Mouse (Mus musculus) neural tube, embryonic 13.5 days (tissue): Measurements from ENCODE around the gene Spin2g. TPM values are rescaled to one million over a fixed set of nuclear protein-coding genes. Genes with fewer than 3 reads are reported as not detected.
"Not testable (repeated sequence)": the region's sequence is repeated elsewhere in the genome, so short reads cannot be mapped to it uniquely, and the experiment has no call there.

Experiments used
- ATAC-seq: fragments of 200-750 bp; cut with Nextera tagmentation; 2 replicates; pipeline ENCODE4 v1.8.0; 2017; ENCODE audit warnings: low read depth, mild to moderate bottlenecking, moderate TSS enrichment, moderate library complexity
- H3K27ac ChIP-seq: fragments of 300-500 bp; sonication (generic); replicated peaks from 2 replicates; pipeline ENCODE4 v1.5.1; 2015; ENCODE audit warnings: moderate library complexity, mild to moderate bottlenecking, inconsistent platforms
- H3K27me3 ChIP-seq: fragments of 300-500 bp; sonication (generic); 2 replicates; pipeline ENCODE4 v1.6.1; 2015; ENCODE audit warnings: mild to moderate bottlenecking, inconsistent platforms
- H3K36me3 ChIP-seq: fragments of 300-500 bp; sonication (generic); 2 replicates; pipeline ENCODE4 v1.6.1; 2015; ENCODE audit warnings: mild to moderate bottlenecking, inconsistent platforms
- H3K4me1 ChIP-seq: fragments of 300-500 bp; sonication (generic); replicated peaks from 2 replicates; pipeline ENCODE4 v1.6.1; 2015; ENCODE audit warnings: inconsistent platforms
- H3K4me2 ChIP-seq: fragments of 300-500 bp; sonication (generic); 2 replicates; pipeline ENCODE4 v1.6.1; 2015; ENCODE audit warnings: inconsistent platforms, mild to moderate bottlenecking, moderate library complexity
- H3K4me3 ChIP-seq: fragments of 300-500 bp; sonication (generic); 2 replicates; pipeline ENCODE4 v1.5.1; 2015; ENCODE audit warnings: mild to moderate bottlenecking, inconsistent platforms
- H3K9ac ChIP-seq: fragments of 300-500 bp; sonication (generic); 2 replicates; pipeline ENCODE4 v1.6.1; 2015; ENCODE audit warnings: moderate library complexity, mild to moderate bottlenecking, inconsistent platforms
- H3K9me3 ChIP-seq: fragments of 300-500 bp; sonication (generic); 2 replicates; pipeline ENCODE4 v1.6.1; 2016; ENCODE audit warnings: inconsistent platforms
- WGBS: fragments of 180-500 bp; shearing (Covaris S2); methylation state at CpG from one replicate; pipeline ENCODE4 v1.1.7; 2015; 5-methylcytosine and 5-hydroxymethylcytosine counted together
- polyA plus RNA-seq: library from polyadenylated mRNA; unstranded; fragments of >200 nt; fragmentation: Nextera tagmentation; extraction: Ambion mirVana; gene quantifications from 2 replicates; pipeline ENCODE4 v1.2.1, GENCODE M21; 2015

Spin2g gene
- polyA plus RNA-seq: not detected in 2 replicates

DNA sequence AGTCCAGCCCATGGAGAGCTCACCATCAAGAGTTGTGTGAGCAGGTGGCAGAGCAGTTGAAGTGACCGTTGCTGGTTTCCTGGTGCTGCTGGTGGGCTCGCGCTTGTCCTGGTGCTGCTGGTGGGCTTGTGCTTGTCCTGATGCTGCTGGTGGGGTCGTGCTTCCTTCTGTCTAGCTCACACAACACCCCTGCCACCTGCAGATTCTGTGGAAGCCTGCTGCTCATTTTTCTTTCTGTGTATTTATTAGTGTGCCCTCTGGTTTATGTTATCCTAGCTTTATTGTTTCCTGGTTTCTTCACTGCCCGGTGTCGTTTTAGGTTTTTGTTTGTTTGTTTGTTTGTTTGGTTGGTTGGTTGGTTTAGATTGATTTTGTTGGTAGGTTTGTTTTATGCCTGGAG, at the start of gene Spin2g:
Spin2g (minus strand) TSS at position 101 of the 400 bp plus-strand sequence.
- H3K4me1 ChIP-seq, H3K9ac ChIP-seq, H3K9me3 ChIP-seq, H3K27me3 ChIP-seq, ATAC-seq, H3K4me2 ChIP-seq, H3K4me3 ChIP-seq, H3K36me3 ChIP-seq, H3K27ac ChIP-seq: not testable (repeated sequence)
- 76% methylated on average over 6 of the region's 6 CpGs for WGBS

Other genes with a start within 250 kb of the Spin2g start
- not detected in 2 replicates for gene Btbd35f9, start 77.2 kb downstream of the Spin2g start, polyA plus RNA-seq
- gene Btbd35f8, start 211.8 kb upstream of the Spin2g start, polyA plus RNA-seq: not detected in 2 replicates